Mouse (Mus musculus) kidney, adult 2 months (tissue): ENCODE data around the gene Dhx32.

Experiments used
- CTCF ChIP-seq: fragments of 200-500 bp; conservative IDR thresholded peaks from 2 replicates; pipeline ENCODE4 v1.5.1; 2011; ENCODE audit warnings: low read depth, mild to moderate bottlenecking, control low read depth, low read length, moderate library complexity, mixed read lengths; ENCODE audit not compliant: insufficient read depth, insufficient read length
- POLR2A ChIP-seq: fragments of 200-500 bp; IDR thresholded peaks from one replicate; pipeline ENCODE4 v1.6.1; 2011; ENCODE audit warnings: low read depth, low read length, control low read depth

- no peak for TF ChIP-seq CTCF
- TF ChIP-seq POLR2A, result no peak
Observed at GRCm38 (mm10) chr7:133684701-133685100, 97.8 kb downstream of the Dhx32 start.
